Mouse (Mus musculus) kidney, postnatal 36 days (tissue): ENCODE data around the gene Krtap1-5.
"Not testable (repeated sequence)": the region's sequence is repeated elsewhere in the genome, so short reads cannot be mapped to it uniquely, and the experiment has no call there.

ENCODE experiments used
- DNase-seq, 2 experiments: peaks; one replicate each; pipeline ENCODE4 v3.0.0; 2021 to 2022; ENCODE audit warnings: mixed read lengths in 2 of 2

Gene Krtap1-5

GRCm38 (mm10) chr11:99580636-99581035 is at the start of gene Krtap1-5:
Krtap1-5 (minus strand) TSS chr11:99581016.
- DNase-seq: no peak

DNA sequence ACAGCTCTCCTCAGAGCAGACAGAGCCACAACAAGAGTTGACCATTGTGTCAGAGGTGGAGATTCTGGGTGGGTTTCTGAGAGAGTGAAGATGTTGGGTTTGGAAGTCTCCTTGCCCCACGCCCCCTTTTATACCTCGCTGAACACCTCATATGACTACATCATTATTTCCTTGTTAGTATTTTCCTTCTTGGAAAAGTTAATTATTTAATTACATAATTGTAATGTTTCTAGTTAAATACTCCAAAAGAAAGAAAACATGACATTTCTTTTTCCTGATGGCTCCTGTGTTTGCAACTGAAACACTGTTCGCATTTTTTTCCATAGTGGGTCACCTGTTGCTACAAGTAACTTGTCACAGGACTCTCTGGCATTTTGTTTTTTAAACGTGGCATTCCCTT is 47.3 kb upstream of the Krtap1-5 start, which contains the start of gene Krtap4-1:
TSS of gene Krtap4-1 (minus strand) at position 101 of the 400 bp plus-strand sequence.
- no peak for DNase-seq

- DNase-seq: no peak
Observed at GRCm38 (mm10) chr11:99620335-99620734, 39.5 kb upstream of the Krtap1-5 start, which contains the start of gene Gm11562. Gm11562 (minus strand) TSS chr11:99620435.

GRCm38 (mm10) chr11:99614796-99615363 is 34.1 kb upstream of the Krtap1-5 start, which contains the start of gene Krtap2-4:
Krtap2-4 (minus strand) TSS chr11:99614846.
- no peak for DNase-seq

DNA sequence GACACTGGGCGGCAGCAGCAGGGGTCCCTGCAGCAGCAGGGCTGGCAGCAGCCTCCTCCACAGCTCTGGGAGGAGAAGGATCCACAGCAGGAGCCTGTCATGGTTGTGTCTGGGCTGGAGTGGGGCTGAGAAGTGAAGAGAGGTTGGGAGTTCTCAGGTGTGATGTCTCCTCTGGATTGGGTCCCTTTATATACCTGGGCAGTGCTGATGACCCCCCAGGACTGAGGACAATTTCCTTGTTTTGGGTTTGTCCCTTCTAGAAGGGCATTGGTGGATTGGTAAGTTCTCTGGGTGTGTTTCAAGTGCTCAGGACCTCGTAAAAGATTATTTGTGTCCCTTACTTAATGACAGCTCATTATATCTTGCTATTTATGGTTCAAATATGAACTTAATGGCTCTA is 29.3 kb upstream of the Krtap1-5 start, which contains the start of gene Gm11937:
TSS of gene Gm11937 (minus strand) at position 101 of the 400 bp plus-strand sequence.
- not testable (repeated sequence) for DNase-seq

- DNase-seq: no peak
Observed at GRCm38 (mm10) chr11:99609126-99609525, 28.3 kb upstream of the Krtap1-5 start.

GRCm38 (mm10) chr11:99603208-99603607 is 22.4 kb upstream of the Krtap1-5 start, which contains the start of gene Gm11938:
Gm11938 (minus strand) TSS chr11:99603308.
- DNase-seq: not testable (repeated sequence)

- DNase-seq: not testable (repeated sequence)
Observed at GRCm38 (mm10) chr11:99597742-99598141, 16.9 kb upstream of the Krtap1-5 start, which contains the start of gene Krtap9-3. Krtap9-3 (minus strand) TSS chr11:99598105.

DNA sequence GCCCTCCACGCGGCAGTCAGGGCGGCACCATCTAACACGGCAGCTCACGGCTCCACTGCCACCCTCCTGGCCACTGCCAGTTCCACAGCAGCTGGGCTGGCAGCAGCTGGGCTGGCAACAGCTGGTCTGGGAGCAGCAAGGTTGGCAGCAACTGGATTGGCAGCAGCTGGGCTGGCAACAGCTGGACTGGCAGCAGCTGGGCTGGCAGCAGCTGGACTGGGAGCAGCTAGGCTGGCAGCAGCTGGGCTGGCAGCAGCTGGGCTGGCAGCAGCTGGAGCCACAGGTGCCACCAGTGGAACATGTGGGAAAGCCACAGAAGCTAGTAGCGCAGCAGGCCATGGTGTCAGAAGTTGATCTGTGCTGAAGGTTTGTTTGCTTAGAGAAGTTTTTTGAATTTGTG is 10.2 kb upstream of the Krtap1-5 start, which contains the start of gene Krtap1-3:
TSS of gene Krtap1-3 (minus strand) at position 359 of the 400 bp plus-strand sequence.
- no peak for DNase-seq

DNA sequence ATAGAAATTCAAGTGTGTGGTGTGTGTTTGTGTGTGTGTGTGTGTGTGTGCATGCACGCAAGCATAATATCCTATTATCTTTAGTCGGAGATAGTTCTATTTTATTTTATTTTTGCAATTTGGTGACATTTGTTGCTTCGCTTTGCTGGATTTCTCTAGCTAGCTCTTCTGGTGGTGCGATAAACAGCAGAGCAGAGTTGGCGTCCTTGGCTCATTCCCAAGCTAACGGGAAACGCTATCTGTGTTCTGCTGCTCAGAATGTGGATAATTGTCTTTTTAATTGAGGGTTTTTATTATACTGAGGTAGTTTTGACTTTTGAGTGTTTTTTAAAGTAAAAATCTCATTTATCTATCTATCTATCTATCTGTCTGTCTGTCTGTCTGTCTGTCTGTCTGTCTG is 4.3 kb upstream of the Krtap1-5 start:
- no peak for DNase-seq

GRCm38 (mm10) chr11:99583245-99583704 is 2.5 kb upstream of the Krtap1-5 start, which contains the start of gene Krtap1-4:
Krtap1-4 (minus strand) TSS chr11:99583654.
- DNase-seq: no peak

DNA sequence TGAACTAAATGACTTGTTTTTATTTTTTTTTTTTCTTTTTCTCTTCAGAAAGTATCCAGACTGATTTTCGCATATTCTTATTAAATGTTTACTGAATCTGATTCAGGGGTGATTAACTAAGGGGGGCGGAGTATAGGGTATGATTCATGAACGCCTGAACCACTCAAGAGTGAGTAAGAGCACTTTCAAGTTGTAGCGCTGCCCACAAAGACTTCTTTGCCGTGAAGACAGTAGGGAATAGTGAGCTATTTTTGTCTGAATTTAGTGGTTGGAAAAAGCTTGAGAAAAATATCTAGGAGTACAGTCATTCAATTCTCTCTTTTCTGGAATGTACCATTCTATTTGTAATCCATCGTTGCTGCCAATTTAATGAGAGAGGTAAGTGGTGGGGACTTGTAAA is 748 bp upstream of the Krtap1-5 start:
- DNase-seq: no peak

GRCm38 (mm10) chr11:99581051-99581450 is 235 bp upstream of the Krtap1-5 start:
- DNase-seq: no peak

GRCm38 (mm10) chr11:99574106-99574505 is 6.7 kb downstream of the Krtap1-5 start:
- DNase-seq: peak; percentile 46 to 80

DNA sequence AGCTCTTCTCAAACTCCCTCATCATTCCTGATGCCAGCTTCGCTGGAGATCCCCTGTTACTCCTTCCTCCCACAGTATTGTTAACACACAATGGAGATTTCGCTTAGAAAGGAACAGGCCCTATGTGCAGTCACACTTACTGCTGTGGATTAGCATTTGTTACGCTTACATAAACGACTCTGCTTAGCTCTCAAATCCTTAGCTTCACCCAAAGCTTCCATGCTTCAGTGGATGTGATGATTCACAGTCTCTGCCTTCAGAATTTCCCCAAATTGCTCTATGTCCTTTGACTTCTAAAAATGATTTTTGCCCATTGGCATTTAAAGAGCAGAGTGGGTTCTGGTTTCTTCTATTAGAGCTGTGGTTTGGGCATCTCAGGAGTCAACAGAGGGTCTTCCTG is 7.7 kb downstream of the Krtap1-5 start:
- no peak for DNase-seq

DNA sequence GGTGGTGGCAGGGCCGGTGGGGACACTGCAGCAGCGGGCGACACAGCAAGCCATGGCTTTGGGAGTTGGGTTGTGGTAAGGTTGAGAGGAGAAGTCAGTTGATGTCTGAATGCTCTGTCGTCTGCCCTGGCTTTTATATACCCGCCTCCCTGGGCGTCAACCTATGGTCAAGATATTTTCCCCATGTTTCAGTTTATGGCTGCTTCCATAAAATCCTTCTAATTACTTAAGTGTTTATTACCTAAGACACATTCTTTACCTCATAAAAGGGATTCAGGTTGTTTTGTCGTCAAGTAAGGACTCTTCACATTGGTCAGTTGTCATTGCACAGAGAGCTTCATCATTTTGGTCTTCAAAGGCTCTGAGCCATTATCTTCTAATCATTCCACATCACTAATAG is 14.3 kb downstream of the Krtap1-5 start, which contains the start of gene Krtap3-1:
TSS of gene Krtap3-1 (minus strand) at position 101 of the 400 bp plus-strand sequence.
- DNase-seq: no peak

GRCm38 (mm10) chr11:99562580-99562979 is 18.2 kb downstream of the Krtap1-5 start:
- DNase-seq: no peak

DNA sequence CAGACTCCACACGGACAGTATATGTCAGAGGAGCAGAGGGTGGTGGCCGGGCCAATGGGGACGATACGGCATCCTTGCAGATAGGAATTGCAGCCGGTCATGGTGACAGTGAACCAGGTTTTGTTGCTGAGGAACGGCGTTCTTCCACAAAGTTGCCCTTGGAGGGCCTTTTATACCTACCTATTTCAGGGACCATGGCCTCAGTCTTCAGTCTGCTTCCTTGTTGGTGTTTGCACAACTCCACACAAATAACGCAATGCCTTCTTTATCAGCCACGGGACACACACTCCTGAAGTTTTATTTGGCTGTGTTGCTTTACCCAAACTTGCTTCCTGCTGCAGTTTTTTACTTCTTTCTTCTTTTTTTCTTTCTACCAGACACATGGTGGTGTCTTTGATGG is 21.4 kb downstream of the Krtap1-5 start, which contains the start of gene Gm11939:
TSS of gene Gm11939 (minus strand) at position 101 of the 400 bp plus-strand sequence.
- DNase-seq: no peak

DNA sequence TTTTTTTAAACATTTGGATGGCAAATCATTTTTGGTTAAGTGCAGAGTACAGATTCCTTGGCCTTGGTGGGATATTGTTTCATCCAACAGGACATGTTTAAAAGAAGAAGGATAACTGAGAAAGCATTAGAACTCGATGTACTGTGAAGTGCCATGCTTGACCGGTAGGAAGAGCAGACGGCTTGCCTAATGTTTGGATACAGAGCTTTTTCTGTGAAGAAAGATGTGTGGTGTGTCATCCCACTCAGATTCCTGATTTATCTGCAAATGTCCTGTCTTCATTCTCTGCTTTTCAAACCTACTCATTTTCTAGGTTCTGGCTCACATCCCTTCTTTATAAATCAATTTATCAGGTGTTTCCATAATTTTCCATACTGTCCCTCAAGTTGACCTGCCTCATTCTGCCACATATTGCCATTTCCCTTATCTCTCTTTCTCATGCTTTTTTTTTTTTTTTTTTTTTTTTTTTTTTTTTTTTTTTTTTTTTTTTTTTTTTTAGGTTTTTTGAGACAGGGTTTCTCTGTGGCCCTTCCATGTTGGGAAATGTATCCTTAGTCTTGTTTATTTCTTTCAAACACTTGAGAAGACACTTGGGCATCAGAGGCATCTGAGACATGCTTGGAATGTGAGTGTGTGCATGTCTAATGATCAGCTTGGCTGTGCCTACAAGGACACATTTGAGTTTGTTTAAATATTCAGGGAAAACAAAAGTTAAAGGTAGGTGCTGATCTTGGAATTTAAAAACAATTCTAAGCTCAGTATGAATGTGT is 22.7 kb downstream of the Krtap1-5 start:
- peak in 1 of 2 experiments; percentile 1 for DNase-seq

GRCm38 (mm10) chr11:99556753-99557152 is 24.1 kb downstream of the Krtap1-5 start, which contains the start of gene Krtap3-2:
Krtap3-2 (minus strand) TSS chr11:99556853.
- DNase-seq: no peak

DNA sequence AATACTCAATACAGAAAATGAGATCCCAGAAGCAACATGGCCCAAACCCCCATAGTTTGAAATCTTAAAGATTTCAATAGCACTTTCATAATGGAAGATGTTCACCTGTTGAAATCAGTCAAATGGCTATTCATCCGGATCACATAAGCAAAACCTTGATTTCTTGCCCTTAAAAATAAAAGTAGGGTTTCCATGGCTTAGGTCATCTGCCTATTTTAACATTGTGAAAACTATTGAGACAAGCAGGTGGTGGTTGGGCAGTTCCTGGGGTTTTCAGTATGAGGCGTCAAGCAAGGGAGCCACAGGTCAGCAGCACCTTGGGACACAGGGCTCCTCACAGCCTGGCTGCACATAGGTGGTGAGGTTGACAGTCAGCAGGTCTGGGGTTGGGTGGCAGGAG is 24.6 kb downstream of the Krtap1-5 start:
- no peak for DNase-seq

DNA sequence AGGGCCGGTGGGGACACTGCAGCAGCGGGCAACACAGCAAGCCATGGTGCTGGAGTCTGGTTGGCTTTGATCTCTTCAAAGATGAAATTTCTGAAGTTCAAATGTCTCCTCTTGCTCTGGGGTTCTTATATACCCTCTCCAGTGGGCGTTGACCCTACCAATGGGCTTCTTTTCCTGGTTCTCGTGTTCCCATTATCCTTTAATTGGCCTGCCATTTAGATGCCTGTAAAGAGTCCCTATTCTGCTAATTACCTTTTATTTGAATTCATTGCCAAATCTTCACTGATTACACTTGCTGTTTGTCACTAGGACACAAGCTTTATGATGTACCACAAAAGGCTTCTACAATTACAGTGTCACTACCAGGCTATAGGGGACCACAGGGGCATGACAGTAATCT is 30.1 kb downstream of the Krtap1-5 start, which contains the start of gene Krtap3-3:
TSS of gene Krtap3-3 (minus strand) at position 101 of the 400 bp plus-strand sequence.
- DNase-seq: no peak

GRCm38 (mm10) chr11:99547892-99548291 is 32.9 kb downstream of the Krtap1-5 start:
- DNase-seq: no peak
